Mouse (Mus musculus) heart, postnatal 0 days (tissue): ENCODE measurements around the gene Ing3. TPM values are rescaled to one million over a fixed set of nuclear protein-coding genes. Genes with fewer than 3 reads are reported as not detected.

Experiments used
- ATAC-seq: fragments of 200-750 bp; cut with Nextera tagmentation; 2 replicates; pipeline ENCODE4 v1.8.0; 2017; ENCODE audit warnings: low read depth, moderate number of reproducible peaks, moderate library complexity; ENCODE audit not compliant: insufficient read depth
- DNase-seq: peaks from one replicate; pipeline ENCODE4 v3.0.0-alpha.2; 2016; ENCODE audit warnings: low spot score
- H3K27ac ChIP-seq: fragments of 300-500 bp; sonication (generic); 2 replicates; pipeline ENCODE4 v1.5.1; 2014; ENCODE audit warnings: low read depth, mild to moderate bottlenecking
- H3K27me3 ChIP-seq: fragments of 300-500 bp; sonication (generic); 2 replicates; pipeline ENCODE4 v1.6.1; 2014; ENCODE audit warnings: low read length, mixed read lengths; ENCODE audit not compliant: control insufficient read depth, insufficient read depth
- H3K36me3 ChIP-seq: fragments of 300-500 bp; sonication (generic); replicated peaks from 2 replicates; pipeline ENCODE4 v1.6.1; 2014; ENCODE audit warnings: low read length, mixed read lengths; ENCODE audit not compliant: control insufficient read depth, insufficient read depth
- H3K4me1 ChIP-seq: fragments of 300-500 bp; sonication (generic); 2 replicates; pipeline ENCODE4 v1.6.1; 2014; ENCODE audit warnings: antibody characterized with exemption; ENCODE audit not compliant: control insufficient read depth, insufficient read depth
- H3K4me2 ChIP-seq: fragments of 300-500 bp; sonication (generic); 2 replicates; pipeline ENCODE4 v1.6.1; 2014; ENCODE audit warnings: low read depth, mild to moderate bottlenecking, low read length, moderate library complexity
- H3K4me3 ChIP-seq: fragments of 300-500 bp; sonication (generic); 2 replicates; pipeline ENCODE4 v1.5.1; 2014; ENCODE audit warnings: low read depth, low read length
- H3K9ac ChIP-seq: fragments of 300-500 bp; sonication (generic); replicated peaks from 2 replicates; pipeline ENCODE4 v1.6.1; 2014; ENCODE audit warnings: low read depth, low read length, mixed read lengths
- H3K9me3 ChIP-seq: fragments of 300-500 bp; sonication (generic); replicated peaks from 2 replicates; pipeline ENCODE4 v1.6.1; 2016; ENCODE audit warnings: low read length; ENCODE audit not compliant: control insufficient read depth
- CTCF ChIP-seq: IDR thresholded peaks from 2 replicates; pipeline ENCODE4 v1.5.1; 2016; ENCODE audit warnings: antibody characterized with exemption, control low read depth, low read depth
- EP300 ChIP-seq: IDR thresholded peaks from 2 replicates; pipeline ENCODE4 v1.6.1; 2016; ENCODE audit warnings: antibody characterized with exemption, low read depth
- WGBS: fragments of 180-500 bp; shearing (Covaris S2); extraction: QIAGEN DNeasy Blood & Tissue Kit; methylation state at CpG from one replicate; pipeline ENCODE4 v1.1.7; 2014; 5-methylcytosine and 5-hydroxymethylcytosine counted together
- polyA plus RNA-seq: library from polyadenylated mRNA; unstranded; fragments of >200 nt; fragmentation: Nextera tagmentation; extraction: Ambion mirVana; gene quantifications from 2 replicates; pipeline ENCODE4 v1.2.1, GENCODE M21; 2015
- total RNA-seq: library from RNA; depleted of rRNA; stranded (reverse); fragments of >200 nt; gene quantifications from 2 replicates; pipeline ENCODE4 v1.2.3, GENCODE M21; 2014; ENCODE audit warnings: low replicate concordance

Gene Ing3
- total and polyA plus RNA-seq, 2 experiments from 2014 or later, result 11.6 to 28.4 TPM

DNA sequence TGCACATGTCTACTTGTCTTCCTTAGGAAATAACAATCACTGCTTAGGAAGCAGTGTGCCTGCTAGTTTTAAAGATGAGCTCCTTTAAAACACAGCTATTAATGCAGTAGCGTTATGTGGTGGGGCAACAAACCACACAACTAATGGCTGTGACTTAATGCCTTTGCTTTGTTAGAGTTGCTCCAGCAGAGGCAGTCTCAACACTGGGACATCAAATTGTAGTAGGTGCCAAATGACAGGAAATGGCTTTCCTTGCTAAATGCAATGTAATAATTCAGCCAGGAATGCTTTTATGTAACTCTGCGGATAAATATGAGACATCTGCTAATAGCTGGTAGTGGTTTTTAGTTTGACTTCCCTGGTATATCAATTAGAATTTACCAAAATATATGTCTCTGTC is 28.2 kb downstream of the Ing3 start:
- H3K27ac ChIP-seq, result no peak overlapping the region
- no peak overlapping the region for H3K9ac ChIP-seq
- DNase-seq, result no peak
- no peaks in the 10 kb centered on the region for H3K4me1 ChIP-seq
- no peaks in the 10 kb centered on the region for H3K9me3 ChIP-seq
- H3K27me3 ChIP-seq, result no peaks in the 10 kb centered on the region
- ATAC-seq, result no peak
- peaks cover 26% of the 10 kb centered on the region for H3K36me3 ChIP-seq
- H3K4me3 ChIP-seq, result no peak overlapping the region
- no peak for TF ChIP-seq CTCF
- no peak for TF ChIP-seq EP300
- 83% methylated on average over 2 of the region's 2 CpGs for WGBS
- no peak overlapping the region for H3K4me2 ChIP-seq

DNA sequence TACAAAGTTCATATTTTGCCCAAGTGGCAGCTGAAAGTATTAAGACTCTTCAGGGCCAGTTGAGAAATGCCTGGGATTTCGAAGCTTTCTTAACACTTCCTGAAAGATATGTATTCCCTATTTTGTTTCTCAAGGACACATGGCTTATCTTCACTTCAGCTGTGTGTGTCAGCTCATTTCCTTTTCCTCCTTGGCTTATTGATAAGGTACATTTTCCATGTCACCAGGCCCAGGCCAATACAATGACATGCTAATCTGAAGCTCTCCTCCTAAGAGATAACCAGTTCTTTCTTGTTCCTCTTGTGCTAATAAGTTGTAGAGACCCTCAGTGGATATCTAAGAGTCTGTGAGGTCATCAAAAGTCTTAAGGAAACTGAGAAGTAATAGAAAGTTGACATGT is 31.7 kb downstream of the Ing3 start:
- 0 out of 2 replicates have a peak, but pooled peaks cover 5% of the 10 kb centered on the region for H3K36me3 ChIP-seq
- ATAC-seq (no peak), DNase-seq (no peak)
- H3K4me2 ChIP-seq, result no peak overlapping the region
- H3K9ac ChIP-seq, result no peak overlapping the region
- H3K9me3 ChIP-seq, result no peaks in the 10 kb centered on the region
- no peak overlapping the region for H3K4me3 ChIP-seq
- H3K27ac ChIP-seq, result no peak overlapping the region
- H3K4me1 ChIP-seq, result no peaks in the 10 kb centered on the region
- no peak for TF ChIP-seq CTCF
- TF ChIP-seq EP300, result no peak
- WGBS, result 34% methylated on average over 1 of the region's 1 CpGs
- no peaks in the 10 kb centered on the region for H3K27me3 ChIP-seq

DNA sequence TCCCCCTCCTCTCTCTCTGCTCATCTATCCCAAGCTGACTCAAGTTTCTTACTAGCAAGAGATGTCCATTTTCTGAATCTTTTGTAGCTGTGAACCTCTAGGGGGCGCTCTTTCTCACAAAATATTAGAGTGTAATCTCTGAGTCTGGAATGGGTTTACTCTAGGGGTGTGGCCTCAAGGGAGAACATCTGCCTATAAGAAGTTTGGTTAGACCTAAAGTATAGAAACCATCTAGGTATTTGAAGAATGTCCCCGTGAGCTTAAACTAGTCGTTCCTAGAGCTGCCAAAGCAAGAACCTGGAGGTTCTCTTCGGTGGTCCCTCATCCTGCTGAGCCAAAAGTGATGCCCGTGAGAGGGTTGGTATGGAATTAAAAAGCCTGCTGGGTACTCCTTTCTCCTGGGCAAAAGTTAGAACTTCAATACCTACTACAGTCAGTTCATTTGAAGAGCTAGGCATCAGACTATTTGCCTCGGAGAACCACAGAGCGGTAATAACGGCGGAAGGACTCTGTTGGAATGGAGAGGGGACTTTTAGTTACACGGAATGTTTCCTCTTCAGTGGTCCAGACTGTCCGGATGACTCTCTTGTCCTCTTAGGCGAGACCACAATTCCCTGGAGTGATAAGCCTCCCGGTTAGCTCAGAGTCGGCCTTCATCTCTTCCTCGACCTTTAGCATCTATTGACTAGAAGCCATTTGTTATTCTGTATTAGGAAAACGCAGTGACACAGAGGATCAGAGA is 35.8 kb downstream of the Ing3 start:
- H3K27me3 ChIP-seq, result no peaks in the 10 kb centered on the region
- DNase-seq (peak; percentile 91), ATAC-seq (peak; percentile 74)
- H3K36me3 ChIP-seq, result no peaks in the 10 kb centered on the region
- 6% methylated on average over 16 of the region's 16 CpGs for WGBS
- H3K4me3 ChIP-seq, result peak overlapping the region; percentile 54
- H3K27ac ChIP-seq, result peak overlapping the region; percentile 49
- H3K9ac ChIP-seq, result peak overlapping the region; percentile 57
- H3K4me1 ChIP-seq, result no peaks in the 10 kb centered on the region
- H3K9me3 ChIP-seq, result no peaks in the 10 kb centered on the region
- H3K4me2 ChIP-seq, result peak overlapping the region; percentile 68
- TF ChIP-seq EP300, result no peak
- TF ChIP-seq CTCF, result peak; percentile 68

DNA sequence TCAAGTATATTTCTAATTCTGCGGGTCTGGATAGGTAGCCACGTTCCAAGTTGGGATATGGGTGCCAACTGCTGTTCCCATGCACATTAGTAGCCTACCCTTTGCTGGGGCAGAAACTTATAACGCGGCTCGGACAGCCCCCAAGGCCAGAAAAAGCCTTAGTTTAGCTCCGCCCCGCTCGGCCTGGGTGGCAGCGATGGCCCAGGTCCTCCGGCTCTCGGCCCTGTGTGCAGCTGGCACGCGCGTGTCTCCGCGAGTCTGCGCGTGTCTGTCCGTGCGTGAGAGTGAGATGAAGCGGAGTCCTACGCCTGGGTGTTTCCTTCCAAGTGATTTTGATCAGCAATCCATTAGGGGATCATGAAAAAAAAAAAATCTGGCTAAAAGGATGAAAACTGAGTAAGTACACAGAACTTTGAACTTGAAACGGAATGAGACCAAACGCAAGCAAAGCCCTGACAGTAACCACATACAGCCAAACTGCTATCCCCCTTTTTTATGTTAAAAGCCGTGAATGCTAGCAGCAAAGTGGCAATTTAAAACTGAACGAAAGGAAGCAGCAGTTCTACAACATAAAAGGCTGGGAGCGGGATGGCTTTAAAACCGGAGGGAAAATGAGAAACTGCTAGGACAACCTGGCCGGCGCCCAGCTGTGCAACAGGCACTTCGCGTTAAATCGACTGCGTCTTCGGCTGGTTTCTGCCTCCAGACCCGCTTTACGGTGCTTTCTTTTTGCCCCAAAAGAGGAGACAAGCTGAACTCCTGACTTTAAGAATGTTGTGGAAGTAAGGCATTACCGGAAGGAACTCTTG is 36.6 kb downstream of the Ing3 start, which contains the start of gene Cped1:
Gene Cped1, plus strand, starts transcription at position 185 of the 809 bp plus-strand sequence.
- no peaks in the 10 kb centered on the region for H3K4me1 ChIP-seq
- DNase-seq, result peak; percentile 59
- H3K4me3 ChIP-seq, result peak within 1 kb of the TSS; percentile 54
- no peaks in the 10 kb centered on the region for H3K9me3 ChIP-seq
- no peaks in the 10 kb centered on the region for H3K27me3 ChIP-seq
- ATAC-seq, result peak; percentile 80
- H3K4me2 ChIP-seq, result peak within 1 kb of the TSS; percentile 68
- H3K27ac ChIP-seq, result peak within 1 kb of the TSS; percentile 49
- H3K36me3 ChIP-seq, result no peaks in the 10 kb centered on the region
- WGBS, result under 1% methylated on average over 38 of the region's 38 CpGs
- TF ChIP-seq CTCF (no peak), EP300 (no peak)
- peak within 1 kb of the TSS; percentile 57 for H3K9ac ChIP-seq

DNA sequence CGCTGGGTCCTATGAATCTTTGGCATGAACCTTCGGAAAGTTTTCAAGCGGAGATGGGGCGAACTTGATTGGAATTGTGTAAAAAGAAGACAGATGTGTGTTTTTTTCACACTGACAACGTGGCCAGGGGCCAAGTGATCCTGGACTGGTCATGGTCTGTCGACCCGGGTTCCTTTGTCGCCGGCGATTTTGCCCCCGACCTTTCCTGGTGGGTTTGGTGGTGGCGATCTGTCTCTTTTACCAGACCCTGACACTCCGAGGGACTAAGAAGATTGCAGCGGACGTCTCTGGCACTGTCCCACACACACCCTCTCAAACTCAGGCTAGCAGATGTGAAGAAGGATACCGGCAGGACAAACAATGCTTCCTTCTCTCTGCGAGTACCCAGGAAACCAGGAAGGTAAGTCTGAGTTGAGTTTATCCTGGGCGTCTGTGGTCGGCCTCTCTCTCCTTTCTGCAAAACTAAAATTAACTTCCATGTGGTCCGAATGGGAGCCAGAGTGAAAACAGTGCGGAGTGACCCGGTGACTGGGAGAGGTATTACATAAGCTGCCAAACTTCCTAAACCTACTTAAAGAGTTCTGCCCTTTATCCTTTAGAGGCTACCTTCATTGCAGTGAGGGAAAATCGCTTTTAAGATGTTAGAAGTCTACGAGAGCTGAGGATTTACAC is 37.4 kb downstream of the Ing3 start:
- H3K27me3 ChIP-seq, result no peaks in the 10 kb centered on the region
- ATAC-seq (no peak), DNase-seq (peak; percentile 23)
- TF ChIP-seq CTCF (no peak), EP300 (no peak)
- peak overlapping the region; percentile 68 for H3K4me2 ChIP-seq
- H3K9ac ChIP-seq, result peak overlapping the region; percentile 57
- no peaks in the 10 kb centered on the region for H3K9me3 ChIP-seq
- H3K4me3 ChIP-seq, result peak overlapping the region; percentile 54
- H3K36me3 ChIP-seq, result no peaks in the 10 kb centered on the region
- 7% methylated on average over 24 of the region's 24 CpGs for WGBS
- no peaks in the 10 kb centered on the region for H3K4me1 ChIP-seq
- peak overlapping the region; percentile 49; the same call in 1 of the 2 replicates for H3K27ac ChIP-seq
